Mouse (Mus musculus) spleen, embryonic (tissue): Measurements from ENCODE around the gene Grk6.

Experiments
- CTCF ChIA-PET: fragments of 350-600 bp; sonication (Branson Sonifier 250); formaldehyde crosslinking; loops from one replicate; lab custom pipeline; 2022; lab: Charles Lee

The Grk6 gene

GRCm38 (mm10) chr13:55462965-55463364, 18.1 kb downstream of the Grk6 start:
- CTCF ChIA-PET, result interaction anchor here (0.5 to 1.3 kb wide), 3 partner anchors 15 to 147 kb away, joined by 3 to 5 read pairs (median 3); no protein-coding TSS in a partner anchor

GRCm38 (mm10) chr13:55463399-55464026, 18.6 kb downstream of the Grk6 start:
- CTCF ChIA-PET, result interaction anchor here (0.5 kb wide), 1 partner anchor 15 kb away, joined by 10 read pairs; no protein-coding TSS in a partner anchor

- CTCF ChIA-PET, result interaction anchor here (0.5 to 2.3 kb wide), 4 partner anchors 14 to 47 kb away, joined by 3 to 10 read pairs (median 4); no protein-coding TSS in a partner anchor
These were observed 19.4 kb downstream of the Grk6 start, which contains the start of gene Prr7 for GRCm38 (mm10) chr13:55464027-55464884. Prr7 (plus strand) TSS chr13:55464267.

GRCm38 (mm10) chr13:55465184-55465583, 20.3 kb downstream of the Grk6 start:
- CTCF ChIA-PET, result interaction anchor here (0.9 to 2.3 kb wide), 4 partner anchors 14 to 47 kb away, joined by 3 to 6 read pairs (median 3); no protein-coding TSS in a partner anchor

- CTCF ChIA-PET, result interaction anchor here (0.9 to 2.3 kb wide), 3 partner anchors 15 to 63 kb away, joined by 3 to 6 read pairs (median 3); partner anchors contain the start of gene Dok3
These were observed 21.1 kb downstream of the Grk6 start for GRCm38 (mm10) chr13:55465830-55466440.

- CTCF ChIA-PET, result interaction anchor here (1.0 to 1.7 kb wide), 3 partner anchors 8 to 51 kb away, joined by 3 to 6 read pairs (median 3); no protein-coding TSS in a partner anchor
These were observed 24.1 kb downstream of the Grk6 start for GRCm38 (mm10) chr13:55468851-55469560.

GRCm38 (mm10) chr13:55470372-55470771, 25.5 kb downstream of the Grk6 start:
- CTCF ChIA-PET, result interaction anchor here (0.9 to 1.7 kb wide), 3 partner anchors 9 to 50 kb away, joined by 3 to 6 read pairs (median 5); no protein-coding TSS in a partner anchor

- CTCF ChIA-PET, result interaction anchor here (0.6 to 1.3 kb wide), 2 partner anchors 68 to 76 kb away, joined by 9 to 12 read pairs; no protein-coding TSS in a partner anchor
These were observed 26.4 kb downstream of the Grk6 start for GRCm38 (mm10) chr13:55471156-55471818.

GRCm38 (mm10) chr13:55471819-55472131, 26.9 kb downstream of the Grk6 start:
- CTCF ChIA-PET, result interaction anchor here (0.6 to 1.3 kb wide), 3 partner anchors 14 to 76 kb away, joined by 9 to 12 read pairs (median 11); no protein-coding TSS in a partner anchor

GRCm38 (mm10) chr13:55472132-55473022, 27.5 kb downstream of the Grk6 start:
- CTCF ChIA-PET, result interaction anchor here (0.6 to 1.3 kb wide), 2 partner anchors 15 to 69 kb away, joined by 9 to 11 read pairs; no protein-coding TSS in a partner anchor

GRCm38 (mm10) chr13:55473076-55473831, 28.4 kb downstream of the Grk6 start:
- CTCF ChIA-PET, result no interaction called here

- CTCF ChIA-PET, result no interaction called here
These were observed 29.1 kb downstream of the Grk6 start for GRCm38 (mm10) chr13:55473961-55474360.

- CTCF ChIA-PET, result no interaction called here
These were observed 29.8 kb downstream of the Grk6 start for GRCm38 (mm10) chr13:55474621-55475069.

- CTCF ChIA-PET, result no interaction called here
These were observed 30.9 kb downstream of the Grk6 start for GRCm38 (mm10) chr13:55475750-55476149.

- CTCF ChIA-PET, result no interaction called here
These were observed 31.4 kb downstream of the Grk6 start for GRCm38 (mm10) chr13:55476256-55476655.

GRCm38 (mm10) chr13:55477492-55477891, 32.6 kb downstream of the Grk6 start:
- CTCF ChIA-PET, result no interaction called here

GRCm38 (mm10) chr13:55478036-55478435, 33.2 kb downstream of the Grk6 start:
- CTCF ChIA-PET, result no interaction called here

GRCm38 (mm10) chr13:55479008-55479407, 34.1 kb downstream of the Grk6 start:
- CTCF ChIA-PET, result interaction anchor here (0.7 kb wide), 1 partner anchor 15 kb away, joined by 10 read pairs; the partner anchor contains the start of gene Prr7
